Mouse (Mus musculus): ENCODE results near the gene Kcnn4. TPM values are rescaled to one million over a fixed set of nuclear protein-coding genes. Genes with fewer than 3 reads are reported as not detected.

The Kcnn4 gene
- polyA plus RNA-seq, 1 experiment: 102 TPM

DNA sequence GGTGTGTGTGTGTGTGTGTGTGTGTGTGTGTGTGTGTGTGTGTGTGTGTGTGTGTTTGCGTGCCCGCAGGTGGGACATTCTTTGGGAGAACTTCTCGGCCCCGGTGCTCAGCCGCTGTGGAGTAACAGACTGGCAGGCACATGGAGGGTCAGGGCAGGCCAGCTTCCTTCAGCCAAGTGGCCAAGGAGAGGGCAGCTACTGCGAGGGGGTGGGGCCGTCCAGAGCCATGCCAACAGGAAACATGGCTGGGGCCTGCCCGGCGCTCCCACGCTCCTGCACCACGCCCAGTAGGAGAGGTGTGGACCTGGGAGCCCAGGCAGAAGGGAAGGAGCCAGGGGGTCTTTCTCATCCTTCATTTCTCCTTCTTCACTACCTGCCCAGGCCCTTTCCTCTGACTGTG, 2.2 kb downstream of the Kcnn4 start:
- WGBS: 7% methylated on average over 11 of the region's 11 CpGs
- Histone ChIP-seq H3K27me3 (ENCODE audit: control insufficient read depth, insufficient read depth, low read length) (no peaks in the 10 kb centered on the region), H3K27ac (ENCODE audit: insufficient read depth, low read length) (peak overlapping the region; percentile 93), H3K4me3 (ENCODE audit: extremely low read depth, insufficient read depth, insufficient read length) (peak overlapping the region; percentile 59; the same call in 1 of the 2 replicates), H3K4me1 (ENCODE audit: control insufficient read depth, insufficient read depth, insufficient read length) (peaks cover 37% of the 10 kb centered on the region), H3K36me3 (ENCODE audit: control insufficient read depth, insufficient read depth, low read length) (peaks cover 2% of the 10 kb centered on the region; the same call in 1 of the 2 replicates)
- no peak for DNase-seq (ENCODE audit: low read depth in 1 of 2, low spot score in 2 of 2)
- TF ChIP-seq CTCF (IDR thresholded peaks at IDR 0.05; ENCODE audit: extremely low read depth, insufficient read depth, insufficient read length, insufficient replicate concordance): no peak

- H3K27me3 ChIP-seq (ENCODE audit: control insufficient read depth, insufficient read depth, low read length): no peaks in the 10 kb centered on the region
- H3K4me3 ChIP-seq (ENCODE audit: extremely low read depth, insufficient read depth, insufficient read length): peak overlapping the region; percentile 59; the same call in 1 of the 2 replicates
- 10% methylated on average over 4 of the region's 4 CpGs for WGBS
- no peak for DNase-seq (ENCODE audit: low read depth in 1 of 2, low spot score in 2 of 2)
- TF ChIP-seq CTCF (IDR thresholded peaks at IDR 0.05; ENCODE audit: extremely low read depth, insufficient read depth, insufficient read length, insufficient replicate concordance): no peak
- TF ChIP-seq POLR2A (IDR thresholded peaks at IDR 0.05; ENCODE audit: low read depth, low read length): no peak
- H3K27ac ChIP-seq (ENCODE audit: insufficient read depth, low read length): peak overlapping the region; percentile 93
- H3K4me1 ChIP-seq (ENCODE audit: control insufficient read depth, insufficient read depth, insufficient read length): peaks cover 39% of the 10 kb centered on the region
- peaks cover 2% of the 10 kb centered on the region; the same call in 1 of the 2 replicates for H3K36me3 ChIP-seq (ENCODE audit: control insufficient read depth, insufficient read depth, low read length)
Measured at GRCm38 (mm10) chr7:24372786-24373185, 2.7 kb downstream of the Kcnn4 start.

DNA sequence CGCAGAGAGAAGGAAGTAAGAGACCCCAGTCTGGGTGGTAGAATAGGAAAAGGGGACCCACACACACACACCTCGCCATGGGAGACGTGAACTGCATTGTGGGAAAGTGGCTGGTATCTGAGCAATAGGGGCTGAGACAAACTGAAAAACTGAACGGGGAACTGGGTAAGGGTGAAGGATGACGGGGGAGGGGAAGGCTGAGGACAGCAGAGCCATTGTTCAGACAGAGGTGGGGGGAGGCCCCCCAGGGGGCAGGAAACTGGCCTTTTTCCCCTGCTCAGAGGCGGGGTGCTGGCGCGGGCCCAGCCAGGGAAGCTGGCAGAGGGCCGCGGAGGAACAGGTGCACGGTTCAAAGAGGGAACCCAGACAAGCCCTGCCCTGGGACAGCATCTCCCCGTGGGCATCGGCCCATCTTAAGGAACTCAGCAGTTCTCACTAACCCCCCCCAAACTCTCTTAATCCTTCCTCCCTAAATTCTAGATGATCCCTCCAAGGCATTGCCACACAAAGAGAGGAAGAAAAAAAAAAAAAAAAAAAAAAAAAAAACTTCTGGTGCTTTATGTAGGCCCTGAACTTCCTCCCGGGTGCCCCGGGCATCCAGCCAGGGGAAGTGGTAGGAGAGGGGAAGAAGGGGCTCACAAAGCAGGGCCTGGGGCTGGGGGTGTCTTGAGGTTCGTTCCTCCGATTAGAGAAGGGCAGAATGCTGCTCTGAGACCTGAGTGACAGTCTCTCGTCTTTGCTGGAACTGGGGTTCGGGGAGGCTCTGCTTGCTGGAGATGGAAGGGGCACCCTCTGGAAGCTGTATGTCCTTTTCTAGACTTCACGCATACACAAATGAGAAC, 3.7 kb downstream of the Kcnn4 start:
- no peak for TF ChIP-seq POLR2A (IDR thresholded peaks at IDR 0.05; ENCODE audit: low read depth, low read length)
- TF ChIP-seq CTCF (IDR thresholded peaks at IDR 0.05; ENCODE audit: extremely low read depth, insufficient read depth, insufficient read length, insufficient replicate concordance): no peak
- Histone ChIP-seq H3K36me3 (ENCODE audit: control insufficient read depth, insufficient read depth, low read length) (peaks cover 2% of the 10 kb centered on the region; the same call in 1 of the 2 replicates), H3K27ac (ENCODE audit: insufficient read depth, low read length) (peak overlapping the region; percentile 93), H3K27me3 (ENCODE audit: control insufficient read depth, insufficient read depth, low read length) (no peaks in the 10 kb centered on the region), H3K4me3 (ENCODE audit: extremely low read depth, insufficient read depth, insufficient read length) (peak overlapping the region; percentile 28), H3K4me1 (ENCODE audit: control insufficient read depth, insufficient read depth, insufficient read length) (peaks cover 39% of the 10 kb centered on the region)
- WGBS: 7% methylated on average over 18 of the region's 20 CpGs
- DNase-seq (ENCODE audit: low read depth in 1 of 2, low spot score in 2 of 2): peak; percentile 42 to 73

DNA sequence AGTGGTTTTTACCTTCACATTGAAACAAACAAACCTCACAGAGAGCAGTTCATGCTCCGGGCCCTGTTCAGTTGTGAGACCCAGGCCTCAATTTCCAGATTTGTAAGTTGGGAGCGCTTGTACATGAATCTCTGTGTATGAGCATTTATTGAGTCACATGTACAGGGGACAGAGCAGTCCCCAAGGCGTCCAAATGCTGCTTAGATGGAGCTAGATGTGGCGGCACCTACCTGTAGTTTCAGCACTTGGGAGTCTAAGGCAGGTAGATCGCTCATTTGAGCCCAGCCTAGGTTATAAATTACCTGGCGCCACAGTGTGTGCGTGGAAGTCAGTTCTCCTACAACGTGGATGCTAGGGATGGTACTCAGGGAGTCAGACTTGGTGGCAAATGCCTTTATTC, 6.4 kb downstream of the Kcnn4 start:
- Histone ChIP-seq H3K27ac (ENCODE audit: insufficient read depth, low read length) (peak overlapping the region; percentile 77; the same call in 1 of the 2 replicates), H3K27me3 (ENCODE audit: control insufficient read depth, insufficient read depth, low read length) (no peaks in the 10 kb centered on the region), H3K4me3 (ENCODE audit: extremely low read depth, insufficient read depth, insufficient read length) (no peak overlapping the region), H3K36me3 (ENCODE audit: control insufficient read depth, insufficient read depth, low read length) (peaks cover 4% of the 10 kb centered on the region), H3K4me1 (ENCODE audit: control insufficient read depth, insufficient read depth, insufficient read length) (peaks cover 39% of the 10 kb centered on the region)
- DNase-seq (ENCODE audit: low read depth in 1 of 2, low spot score in 2 of 2): no peak
- WGBS: 81% methylated on average over 8 of the region's 8 CpGs
- no peak for TF ChIP-seq CTCF (IDR thresholded peaks at IDR 0.05; ENCODE audit: extremely low read depth, insufficient read depth, insufficient read length, insufficient replicate concordance)
- TF ChIP-seq POLR2A (IDR thresholded peaks at IDR 0.05; ENCODE audit: low read depth, low read length): no peak

DNA sequence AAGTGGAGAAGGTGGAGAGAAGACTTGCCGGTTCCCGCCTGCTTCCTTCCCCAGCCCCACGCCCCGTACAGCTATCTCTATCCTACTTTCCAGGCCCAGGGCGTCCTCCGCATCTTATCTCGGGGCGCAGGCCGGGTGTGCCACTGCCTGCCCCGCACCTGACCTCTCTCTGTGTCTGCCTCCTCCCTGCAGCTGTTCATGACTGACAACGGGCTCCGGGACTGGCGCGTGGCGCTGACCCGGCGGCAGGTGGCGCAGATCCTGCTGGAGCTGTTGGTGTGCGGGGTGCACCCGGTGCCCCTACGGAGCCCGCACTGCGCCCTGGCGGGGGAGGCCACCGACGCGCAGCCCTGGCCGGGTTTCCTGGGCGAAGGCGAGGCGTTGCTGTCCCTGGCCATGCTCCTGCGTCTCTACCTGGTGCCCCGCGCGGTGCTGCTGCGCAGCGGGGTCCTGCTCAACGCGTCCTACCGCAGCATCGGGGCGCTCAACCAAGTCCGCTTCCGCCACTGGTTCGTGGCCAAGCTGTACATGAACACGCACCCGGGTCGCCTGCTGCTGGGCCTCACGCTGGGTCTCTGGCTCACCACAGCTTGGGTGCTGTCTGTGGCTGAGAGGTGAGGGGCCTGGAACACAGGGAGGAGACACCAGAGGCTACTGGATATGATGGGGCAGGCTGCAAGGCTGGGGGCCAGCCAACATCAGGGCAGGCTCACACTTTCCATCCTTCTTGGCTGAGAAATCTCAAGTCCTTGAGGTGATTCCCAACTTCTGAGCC, 7.2 kb downstream of the Kcnn4 start:
- H3K4me3 ChIP-seq (ENCODE audit: extremely low read depth, insufficient read depth, insufficient read length): no peak overlapping the region
- peak overlapping the region; percentile 77 for H3K27ac ChIP-seq (ENCODE audit: insufficient read depth, low read length)
- DNase-seq (ENCODE audit: low read depth in 1 of 2, low spot score in 2 of 2): no peak

GRCm38 (mm10) chr7:24378049-24378701, 8.1 kb downstream of the Kcnn4 start:
- Histone ChIP-seq H3K4me1 (ENCODE audit: control insufficient read depth, insufficient read depth, insufficient read length) (peaks cover 31% of the 10 kb centered on the region), H3K4me3 (ENCODE audit: extremely low read depth, insufficient read depth, insufficient read length) (no peak overlapping the region), H3K27me3 (ENCODE audit: control insufficient read depth, insufficient read depth, low read length) (no peaks in the 10 kb centered on the region), H3K27ac (ENCODE audit: insufficient read depth, low read length) (peak overlapping the region; percentile 77), H3K36me3 (ENCODE audit: control insufficient read depth, insufficient read depth, low read length) (peaks cover 7% of the 10 kb centered on the region)
- DNase-seq (ENCODE audit: low read depth in 1 of 2, low spot score in 2 of 2): no peak
- 71% methylated on average over 10 of the region's 10 CpGs for WGBS
- TF ChIP-seq CTCF (IDR thresholded peaks at IDR 0.05; ENCODE audit: extremely low read depth, insufficient read depth, insufficient read length, insufficient replicate concordance) (no peak), POLR2A (IDR thresholded peaks at IDR 0.05; ENCODE audit: low read depth, low read length) (no peak)

More for the DNA sequence above, 7.2 kb downstream of the Kcnn4 start:
- WGBS: 56% methylated on average over 49 of the region's 49 CpGs
- peaks cover 6% of the 10 kb centered on the region for H3K36me3 ChIP-seq (ENCODE audit: control insufficient read depth, insufficient read depth, low read length)
- no peaks in the 10 kb centered on the region for H3K27me3 ChIP-seq (ENCODE audit: control insufficient read depth, insufficient read depth, low read length)
- TF ChIP-seq CTCF (IDR thresholded peaks at IDR 0.05; ENCODE audit: extremely low read depth, insufficient read depth, insufficient read length, insufficient replicate concordance): peak; percentile 4; the same call in 1 of the 2 replicates
- no peak for TF ChIP-seq POLR2A (IDR thresholded peaks at IDR 0.05; ENCODE audit: low read depth, low read length)
- peaks cover 39% of the 10 kb centered on the region for H3K4me1 ChIP-seq (ENCODE audit: control insufficient read depth, insufficient read depth, insufficient read length)
